ENCODE assay signal across 25 mouse cellular contexts in genomic region chr1:178863756-178864155, GRCm38 (mm10).
"Had no signal": no experiment of that assay in that cellular context is flagged by ENCODE, and none has a peak within 500 bp of the region (broad histone marks: within the 10 kb centered on the region; RNA-seq: fewer than 3 reads in every experiment).

No protein-coding gene starts in this region.

- ATAC-seq: hindbrain, postnatal 0 days; intestine, embryonic 16.5 days had no signal

- H3K27me3 ChIP-seq: heart, embryonic 13.5 days; heart, embryonic 15.5 days; hindbrain, embryonic 13.5 days; hindbrain, embryonic 15.5 days; kidney, embryonic 15.5 days; limb, embryonic 12.5 days had no signal

- H3K9me3 ChIP-seq: heart, embryonic 13.5 days; heart, embryonic 15.5 days; hindbrain, embryonic 13.5 days; hindbrain, embryonic 15.5 days; kidney, embryonic 15.5 days; limb, embryonic 10.5 days; limb, embryonic 12.5 days had no signal

- H3K4me2 ChIP-seq: heart, embryonic 11.5 days; heart, embryonic 13.5 days; heart, embryonic 15.5 days; hindbrain, embryonic 13.5 days; hindbrain, embryonic 15.5 days; kidney, embryonic 15.5 days; limb, embryonic 12.5 days had no signal

- H3K4me1 ChIP-seq: heart, embryonic 13.5 days; heart, embryonic 15.5 days had no signal

- H3K4me3 ChIP-seq: heart, adult 2 months; heart, embryonic 13.5 days; heart, embryonic 15.5 days; hindbrain, embryonic 13.5 days; hindbrain, embryonic 15.5 days; kidney, embryonic 15.5 days; left cerebral cortex, adult 2 months; limb, embryonic 10.5 days; limb, embryonic 12.5 days had no signal

- DNase-seq: gastrocnemius, postnatal 14 days; gastrocnemius, postnatal 36 days; heart, adult 11 months; heart, adult 2 months; heart, postnatal 14 days; heart, postnatal 36 days; kidney, adult 11 months; kidney, adult 2 months; kidney, adult 9 months; kidney, postnatal 14 days; kidney, postnatal 36 days; layer of hippocampus, adult 9-11 months; layer of hippocampus, postnatal 36 days had no signal

- H3K9ac ChIP-seq: heart, embryonic 13.5 days; heart, embryonic 15.5 days; hindbrain, embryonic 13.5 days; hindbrain, embryonic 15.5 days; kidney, embryonic 15.5 days; limb, embryonic 12.5 days had no signal

- H3K27ac ChIP-seq: heart, adult 2 months; heart, embryonic 13.5 days; heart, embryonic 15.5 days; hindbrain, embryonic 13.5 days; hindbrain, embryonic 15.5 days; hindbrain, postnatal 0 days; kidney, embryonic 15.5 days; kidney, postnatal 0 days; left cerebral cortex, adult 2 months; limb, embryonic 10.5 days; limb, embryonic 12.5 days had no signal

- H3K36me3 ChIP-seq: heart, embryonic 15.5 days; hindbrain, embryonic 15.5 days had no signal
